Mouse (Mus musculus): ENCODE results near the gene Mapkapk2.
"Not testable (repeated sequence)": the region's sequence is repeated elsewhere in the genome, so short reads cannot be mapped to it uniquely, and the experiment has no call there.

The Mapkapk2 gene

DNA sequence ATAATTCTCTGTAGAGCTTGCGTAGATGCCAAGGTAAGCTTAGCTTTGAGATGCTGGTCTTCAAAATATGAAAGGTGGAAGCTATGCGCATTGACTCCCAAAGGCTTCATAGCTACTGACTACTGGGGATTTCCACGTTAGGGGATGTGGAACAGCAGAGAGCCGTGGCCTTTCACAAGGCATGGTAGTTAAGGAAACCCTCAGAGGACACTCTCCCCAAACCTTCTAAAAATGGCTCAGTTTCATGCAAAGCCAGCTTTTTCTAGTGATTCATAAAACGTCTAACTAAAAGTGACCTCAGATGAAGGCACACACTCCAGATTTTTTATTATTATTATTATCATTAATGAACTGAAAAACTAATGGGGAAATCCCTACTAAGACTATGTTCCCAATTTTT lies 47.6 kb downstream of the Mapkapk2 start:
- DNase-seq (ENCODE audit: low read depth, low spot score) = no peak

GRCm38 (mm10) chr1:131049361-131049806 lies 48.2 kb downstream of the Mapkapk2 start:
- DNase-seq (ENCODE audit: low read depth, low spot score) = no peak

GRCm38 (mm10) chr1:131048946-131049345 lies 48.7 kb downstream of the Mapkapk2 start:
- DNase-seq (ENCODE audit: low read depth, low spot score) = no peak

DNA sequence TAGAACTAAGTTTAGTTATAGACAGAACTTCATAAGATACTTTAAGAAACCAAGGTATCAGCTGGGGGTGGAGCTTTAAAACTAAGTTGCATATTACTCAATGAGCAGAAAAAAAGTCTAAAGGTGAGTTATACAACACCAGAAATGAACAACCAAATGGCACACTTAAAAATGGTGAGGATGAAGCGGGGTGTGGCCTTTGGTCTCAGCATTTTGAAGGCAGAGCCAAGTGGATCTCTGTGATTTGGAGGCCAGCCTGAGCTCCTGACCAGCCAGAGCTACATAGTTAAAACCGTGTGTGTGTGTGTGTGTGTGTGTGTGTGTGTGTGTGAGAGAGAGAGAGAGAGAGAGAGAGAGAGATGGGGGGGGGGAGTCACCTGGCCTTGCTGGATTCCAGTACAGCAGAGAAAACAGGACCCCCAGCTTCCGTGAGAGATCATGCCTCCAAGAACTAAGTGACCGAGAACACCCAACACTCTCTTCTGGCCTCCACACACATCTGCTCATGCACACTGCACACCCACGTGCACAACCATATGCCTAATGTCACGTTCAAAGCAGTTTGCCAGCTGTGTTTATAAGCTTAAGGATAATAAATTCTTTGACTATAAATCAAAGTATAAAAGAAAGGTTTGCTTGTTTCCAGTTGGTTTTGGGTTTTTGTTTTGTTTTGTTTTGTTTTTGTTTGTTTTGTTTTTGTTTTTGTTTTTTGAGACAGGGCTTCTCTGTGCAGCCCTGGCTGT lies 49.3 kb downstream of the Mapkapk2 start:
- no peak for DNase-seq (ENCODE audit: low read depth, low spot score)

- no peak for DNase-seq (ENCODE audit: low read depth, low spot score)
These were observed 51.0 kb downstream of the Mapkapk2 start for GRCm38 (mm10) chr1:131046607-131047006.

- DNase-seq (ENCODE audit: low read depth, low spot score) = no peak
These were observed 51.8 kb downstream of the Mapkapk2 start for GRCm38 (mm10) chr1:131045723-131046355.

GRCm38 (mm10) chr1:131043636-131044035 lies 54.0 kb downstream of the Mapkapk2 start:
- DNase-seq (ENCODE audit: low read depth, low spot score) = no peak

- DNase-seq (ENCODE audit: low read depth, low spot score) = no peak
These were observed 54.9 kb downstream of the Mapkapk2 start for GRCm38 (mm10) chr1:131042721-131043120.

- no peak for DNase-seq (ENCODE audit: low read depth, low spot score)
These were observed 55.4 kb downstream of the Mapkapk2 start for GRCm38 (mm10) chr1:131042263-131042662.

DNA sequence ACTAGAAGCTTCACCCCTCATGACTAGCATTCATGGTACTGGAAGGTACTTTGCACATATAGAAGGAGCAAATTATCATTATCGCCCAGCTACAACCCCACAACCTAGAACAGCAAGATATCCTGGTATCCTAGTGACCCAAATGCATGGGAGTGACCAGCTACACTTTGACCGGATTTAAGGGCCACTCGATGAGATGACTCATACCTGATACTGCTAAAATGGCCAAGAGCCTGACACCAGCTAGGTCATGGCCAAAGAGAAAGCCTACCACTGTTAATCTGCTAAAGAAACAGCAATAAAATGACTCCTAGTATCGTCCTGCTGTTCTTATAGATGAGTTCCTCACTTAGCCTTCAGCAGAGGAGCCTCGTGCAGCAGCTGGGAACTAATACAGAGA lies 58.1 kb downstream of the Mapkapk2 start:
- no peak for DNase-seq (ENCODE audit: low read depth, low spot score)

GRCm38 (mm10) chr1:131038415-131039017 lies 59.1 kb downstream of the Mapkapk2 start:
- DNase-seq (ENCODE audit: low read depth, low spot score) = no peak

DNA sequence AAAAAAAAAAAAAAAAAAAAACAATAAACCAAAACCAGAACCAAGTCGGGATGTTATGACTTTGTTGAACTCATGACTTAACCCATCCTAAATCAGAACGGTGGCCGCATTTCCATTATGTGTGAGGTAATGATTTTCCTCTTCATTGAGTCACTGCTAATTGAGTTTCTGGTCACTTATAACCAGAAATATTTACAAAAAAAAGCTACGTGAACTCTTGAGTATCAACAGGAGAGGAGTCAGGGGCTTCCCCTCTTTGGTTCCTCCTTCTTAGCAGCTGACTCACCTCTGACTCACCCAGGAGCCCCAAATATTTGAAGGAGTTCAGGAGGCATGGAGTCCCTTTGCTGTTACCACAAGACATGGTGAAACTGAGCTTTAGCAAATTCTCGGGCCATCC lies 59.6 kb downstream of the Mapkapk2 start:
- DNase-seq (ENCODE audit: low read depth, low spot score) = no peak

DNA sequence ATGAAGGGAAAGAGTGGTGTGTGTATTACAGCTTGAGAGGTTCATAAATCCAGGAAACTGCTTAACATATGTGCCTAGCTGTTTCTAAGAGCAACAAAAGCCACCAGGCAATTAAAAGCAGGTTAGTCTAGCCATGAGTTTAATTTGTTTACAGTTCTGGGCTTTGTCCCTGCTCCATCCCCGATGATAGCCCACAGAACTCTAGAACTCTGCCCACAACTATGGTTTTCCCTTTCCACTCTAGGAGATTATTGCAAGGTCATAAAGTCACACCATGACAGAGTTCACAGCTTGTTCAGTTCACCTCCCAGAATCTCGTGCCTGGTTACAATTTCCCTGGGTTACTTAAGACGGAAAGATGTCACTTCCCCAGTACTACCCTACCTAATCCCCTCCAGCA lies 66.4 kb downstream of the Mapkapk2 start:
- no peak for DNase-seq (ENCODE audit: low read depth, low spot score)

GRCm38 (mm10) chr1:131030261-131030660 lies 67.4 kb downstream of the Mapkapk2 start:
- DNase-seq (ENCODE audit: low read depth, low spot score) = no peak

GRCm38 (mm10) chr1:131029215-131029614 lies 68.4 kb downstream of the Mapkapk2 start:
- no peak for DNase-seq (ENCODE audit: low read depth, low spot score)

- no peak for DNase-seq (ENCODE audit: low read depth, low spot score)
These were observed 71.8 kb downstream of the Mapkapk2 start for GRCm38 (mm10) chr1:131025843-131026190.

DNA sequence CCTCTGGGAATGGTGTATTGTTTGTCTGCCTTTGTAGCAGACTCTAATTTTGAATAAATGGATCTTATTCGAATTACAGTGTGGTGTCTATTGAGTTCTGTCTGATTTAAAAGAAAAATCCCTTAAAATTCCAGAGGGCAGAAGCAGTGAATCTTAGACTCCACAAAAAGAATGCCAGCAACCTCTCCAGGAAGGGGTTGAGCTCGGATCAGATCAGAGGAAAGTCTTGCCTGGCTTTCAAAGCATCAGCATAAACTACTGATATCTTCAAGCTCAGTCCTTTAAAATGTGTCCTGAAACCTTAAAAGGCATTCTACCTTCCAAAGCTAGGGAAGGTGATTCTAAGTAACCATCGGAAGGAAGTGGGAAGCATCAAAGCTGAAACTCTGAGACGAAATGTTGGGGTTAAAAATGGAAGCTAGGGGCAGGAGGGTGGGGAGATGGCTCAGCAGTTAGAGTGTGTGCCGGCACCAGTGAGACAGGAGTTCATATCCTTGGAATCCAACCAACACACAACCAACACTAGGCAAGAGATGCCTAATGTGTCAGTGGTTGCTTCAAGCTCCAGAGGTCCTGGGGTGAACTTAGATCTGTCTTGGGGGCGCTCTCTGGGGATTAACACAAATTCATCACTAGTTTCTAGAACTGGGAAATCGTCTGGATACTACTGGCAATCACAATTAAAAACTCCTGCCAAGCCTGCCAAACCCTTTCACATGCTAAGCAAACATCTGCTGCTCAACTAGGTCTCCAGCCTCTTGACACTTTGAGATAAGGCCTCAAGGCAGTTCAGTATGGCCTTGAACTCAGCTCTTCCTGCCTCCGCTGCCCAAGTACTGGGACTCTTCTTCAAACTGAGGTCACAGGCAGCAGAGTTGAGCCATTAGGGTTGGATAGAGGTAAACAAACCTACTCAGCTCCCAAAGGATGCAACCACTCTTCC lies 72.5 kb downstream of the Mapkapk2 start:
- DNase-seq (ENCODE audit: low read depth, low spot score) = no peak

DNA sequence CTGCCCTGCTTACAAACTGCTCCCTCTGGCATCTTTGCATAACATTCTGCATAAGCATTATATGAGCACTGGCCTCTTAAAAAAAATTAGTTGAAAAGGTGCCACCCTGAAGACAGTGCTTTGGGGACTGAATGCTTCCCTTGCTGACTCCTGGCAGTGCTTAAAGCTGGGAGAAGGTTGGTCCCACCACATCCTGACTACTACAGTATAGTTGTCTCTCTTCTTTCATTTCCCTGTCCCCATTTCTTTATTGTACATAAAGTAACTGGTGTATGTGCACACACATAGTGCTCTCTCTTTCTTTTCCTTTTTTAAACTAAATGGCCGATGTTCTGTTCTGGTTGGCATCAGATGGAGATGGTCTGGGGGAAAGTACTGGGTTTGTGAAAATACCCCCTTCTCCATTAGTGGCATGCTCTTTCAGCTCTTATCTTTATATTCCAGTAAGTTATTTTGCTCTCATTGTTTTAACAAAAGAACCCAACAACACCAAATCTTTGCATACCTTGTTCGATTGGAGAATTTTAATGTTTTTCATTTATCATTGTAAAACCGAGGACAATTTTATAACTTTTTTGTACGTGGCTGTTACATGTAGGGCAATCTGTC lies 74.3 kb downstream of the Mapkapk2 start:
- not testable (repeated sequence) for DNase-seq (ENCODE audit: low read depth, low spot score)

- DNase-seq (ENCODE audit: low read depth, low spot score) = no peak
These were observed 74.9 kb downstream of the Mapkapk2 start for GRCm38 (mm10) chr1:131022591-131023249.

GRCm38 (mm10) chr1:131021900-131022590 lies 75.6 kb downstream of the Mapkapk2 start:
- no peak for DNase-seq (ENCODE audit: low read depth, low spot score)

All from skeletal muscle tissue, adult 2 months (tissue).